Mouse (Mus musculus) midbrain, postnatal 0 days (tissue): Measurements from ENCODE around the gene Zpbp. TPM values are rescaled to one million over a fixed set of nuclear protein-coding genes. Genes with fewer than 3 reads are reported as not detected.

Experiments used
- ATAC-seq: fragments of 200-750 bp; cut with Nextera tagmentation; 2 replicates; pipeline ENCODE4 v1.8.0; 2017; ENCODE audit warnings: moderate number of reproducible peaks, mild to moderate bottlenecking, moderate TSS enrichment, moderate library complexity; ENCODE audit not compliant: low FRiP score
- DNase-seq: peaks from one replicate; pipeline ENCODE4 v3.0.0-alpha.2; 2015; ENCODE audit warnings: low spot score
- H3K27ac ChIP-seq: fragments of 300-500 bp; sonication (generic); 2 replicates; pipeline ENCODE4 v1.5.1; 2014; ENCODE audit warnings: low read depth, mild to moderate bottlenecking, low read length, mixed read lengths
- H3K27me3 ChIP-seq: fragments of 300-500 bp; sonication (generic); 2 replicates; pipeline ENCODE4 v1.6.1; 2014; ENCODE audit warnings: low read length, control low read depth, mixed read lengths; ENCODE audit not compliant: insufficient read depth
- H3K36me3 ChIP-seq: fragments of 300-500 bp; sonication (generic); 2 replicates; pipeline ENCODE4 v1.6.1; 2014; ENCODE audit warnings: low read length, control low read depth, mixed read lengths; ENCODE audit not compliant: insufficient read depth
- H3K4me1 ChIP-seq: fragments of 300-500 bp; sonication (generic); 2 replicates; pipeline ENCODE4 v1.6.1; 2014; ENCODE audit warnings: mild to moderate bottlenecking, control low read depth, antibody characterized with exemption, low read length, mixed read lengths; ENCODE audit not compliant: insufficient read depth
- H3K4me2 ChIP-seq: fragments of 300-500 bp; sonication (generic); 2 replicates; pipeline ENCODE4 v1.6.1; 2014; ENCODE audit warnings: low read depth, mild to moderate bottlenecking, low read length, mixed read lengths; ENCODE audit not compliant: poor library complexity, severe bottlenecking
- H3K4me3 ChIP-seq: fragments of 300-500 bp; sonication (generic); 2 replicates; pipeline ENCODE4 v1.5.1; 2014; ENCODE audit warnings: low read depth, mild to moderate bottlenecking, low read length, moderate library complexity
- H3K9ac ChIP-seq: fragments of 300-500 bp; sonication (generic); replicated peaks from 2 replicates; pipeline ENCODE4 v1.6.1; 2014; ENCODE audit warnings: mild to moderate bottlenecking, low read length, moderate library complexity, mixed read lengths; ENCODE audit not compliant: poor library complexity, severe bottlenecking
- H3K9me3 ChIP-seq: fragments of 300-500 bp; sonication (generic); 2 replicates; pipeline ENCODE4 v1.6.1; 2016; ENCODE audit warnings: low read length, control low read depth
- CTCF ChIP-seq: IDR thresholded peaks from 2 replicates; pipeline ENCODE4 v1.5.1; 2016; ENCODE audit warnings: antibody characterized with exemption, mild to moderate bottlenecking
- WGBS: fragments of 180-500 bp; shearing (Covaris S2); extraction: QIAGEN DNeasy Blood & Tissue Kit; methylation state at CpG from one replicate; pipeline ENCODE4 v1.1.7; 2014; 5-methylcytosine and 5-hydroxymethylcytosine counted together
- polyA plus RNA-seq: library from polyadenylated mRNA; unstranded; fragments of >200 nt; fragmentation: Nextera tagmentation; extraction: Ambion mirVana; gene quantifications from 2 replicates; pipeline ENCODE4 v1.2.1, GENCODE M21; 2015
- total RNA-seq: library from RNA; depleted of rRNA; stranded (reverse); fragments of >200 nt; gene quantifications from 2 replicates; pipeline ENCODE4 v1.2.3, GENCODE M21; 2014

The Zpbp gene
- total and polyA plus RNA-seq, 2 experiments from 2014 or later = 2.5 to 3.8 TPM

- Histone ChIP-seq H3K36me3 (no peaks in the 10 kb centered on the region), H3K9me3 (no peaks in the 10 kb centered on the region), H3K4me3 (no peak overlapping the region), H3K4me2 (no peak overlapping the region), H3K9ac (no peak overlapping the region), H3K4me1 (no peaks in the 10 kb centered on the region), H3K27ac (no peak overlapping the region), H3K27me3 (no peaks in the 10 kb centered on the region)
- 62% methylated on average over 8 of the region's 8 CpGs for WGBS
- no peak for ATAC-seq
- DNase-seq = no peak
- no peak for TF ChIP-seq CTCF
These were observed 22.2 kb upstream of the Zpbp start for GRCm38 (mm10) chr11:11484378-11484777.

- Histone ChIP-seq H3K9me3 (no peaks in the 10 kb centered on the region), H3K27ac (no peak overlapping the region), H3K4me2 (no peak overlapping the region), H3K4me1 (no peaks in the 10 kb centered on the region), H3K9ac (no peak overlapping the region), H3K27me3 (no peaks in the 10 kb centered on the region), H3K4me3 (no peak overlapping the region), H3K36me3 (no peaks in the 10 kb centered on the region)
- TF ChIP-seq CTCF = no peak
- no peak for ATAC-seq
- DNase-seq = no peak
These were observed 6.7 kb upstream of the Zpbp start for GRCm38 (mm10) chr11:11468924-11469323.

DNA sequence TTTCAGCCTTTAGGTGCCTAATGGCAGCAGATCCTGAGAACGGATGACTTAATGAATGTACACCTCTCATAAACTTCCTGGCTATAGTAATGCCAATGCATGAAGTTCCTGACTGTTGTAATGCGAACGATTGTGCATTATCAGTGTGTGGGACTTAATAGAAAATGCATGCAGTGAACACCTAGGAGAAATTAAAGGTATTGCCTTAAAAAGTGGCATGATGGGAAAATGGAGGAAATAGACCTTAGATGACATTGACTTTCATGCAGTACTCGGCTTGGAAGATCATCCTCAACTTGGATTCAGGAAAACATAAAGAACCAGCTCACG lies 318 bp upstream of the Zpbp start:
- peak overlapping the region; percentile 71 for H3K4me2 ChIP-seq

GRCm38 (mm10) chr11:11455037-11455436 lies 7.2 kb downstream of the Zpbp start:
- Histone ChIP-seq H3K36me3 (no peaks in the 10 kb centered on the region), H3K4me3 (no peak overlapping the region), H3K27ac (no peak overlapping the region), H3K4me2 (no peak overlapping the region), H3K4me1 (no peaks in the 10 kb centered on the region), H3K9me3 (no peaks in the 10 kb centered on the region), H3K9ac (no peak overlapping the region), H3K27me3 (no peaks in the 10 kb centered on the region)
- DNase-seq (peak; percentile 15), ATAC-seq (no peak)
- TF ChIP-seq CTCF = peak; percentile 63
- 36% methylated on average over 2 of the region's 2 CpGs for WGBS

More for the DNA sequence above, 318 bp upstream of the Zpbp start:
- Histone ChIP-seq H3K9ac (peak overlapping the region; percentile 78; the same call in 1 of the 2 replicates), H3K4me1 (no peaks in the 10 kb centered on the region), H3K27ac (peak overlapping the region; percentile 81; the same call in 1 of the 2 replicates), H3K36me3 (no peaks in the 10 kb centered on the region), H3K9me3 (no peaks in the 10 kb centered on the region), H3K27me3 (no peaks in the 10 kb centered on the region), H3K4me3 (peak overlapping the region; percentile 69)
- no peak for DNase-seq
- ATAC-seq = no peak
- 85% methylated on average over 5 of the region's 5 CpGs for WGBS
- TF ChIP-seq CTCF = no peak

GRCm38 (mm10) chr11:11417356-11417755 lies 44.9 kb downstream of the Zpbp start:
- 77% methylated on average over 2 of the region's 2 CpGs for WGBS
- Histone ChIP-seq H3K36me3 (no peaks in the 10 kb centered on the region), H3K4me2 (no peak overlapping the region), H3K27me3 (no peaks in the 10 kb centered on the region), H3K9ac (no peak overlapping the region), H3K4me1 (no peaks in the 10 kb centered on the region), H3K9me3 (no peaks in the 10 kb centered on the region), H3K27ac (no peak overlapping the region), H3K4me3 (no peak overlapping the region)
- TF ChIP-seq CTCF = no peak
- ATAC-seq (no peak), DNase-seq (no peak)

DNA sequence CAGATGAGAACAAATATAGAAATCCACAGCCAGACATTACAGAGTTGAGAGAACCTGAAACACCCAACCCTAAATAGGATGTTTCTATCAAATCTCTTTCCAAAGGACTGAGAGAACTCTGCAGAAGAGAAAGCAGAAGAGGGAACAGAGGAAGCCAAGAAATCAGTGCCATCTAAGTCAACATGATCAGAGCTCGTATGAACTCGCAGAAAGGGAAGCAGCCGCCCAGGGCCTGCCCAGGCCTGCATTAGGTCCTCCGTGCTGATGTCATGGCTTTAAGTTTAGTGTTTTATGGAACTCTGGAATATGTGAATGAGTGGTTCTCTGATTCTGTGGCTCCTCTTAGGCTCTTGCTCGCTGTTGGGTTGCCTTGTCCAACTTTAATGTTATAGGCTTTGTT lies 48.0 kb downstream of the Zpbp start:
- Histone ChIP-seq H3K9ac (no peak overlapping the region), H3K9me3 (no peaks in the 10 kb centered on the region), H3K4me2 (no peak overlapping the region), H3K4me3 (no peak overlapping the region), H3K36me3 (no peaks in the 10 kb centered on the region), H3K27ac (no peak overlapping the region), H3K4me1 (no peaks in the 10 kb centered on the region), H3K27me3 (no peaks in the 10 kb centered on the region)
- TF ChIP-seq CTCF = no peak
- no peak for ATAC-seq
- DNase-seq = no peak
- WGBS = 92% methylated on average over 5 of the region's 5 CpGs
